Mouse (Mus musculus): ENCODE data around the gene Vapb.

Gene Vapb

DNA sequence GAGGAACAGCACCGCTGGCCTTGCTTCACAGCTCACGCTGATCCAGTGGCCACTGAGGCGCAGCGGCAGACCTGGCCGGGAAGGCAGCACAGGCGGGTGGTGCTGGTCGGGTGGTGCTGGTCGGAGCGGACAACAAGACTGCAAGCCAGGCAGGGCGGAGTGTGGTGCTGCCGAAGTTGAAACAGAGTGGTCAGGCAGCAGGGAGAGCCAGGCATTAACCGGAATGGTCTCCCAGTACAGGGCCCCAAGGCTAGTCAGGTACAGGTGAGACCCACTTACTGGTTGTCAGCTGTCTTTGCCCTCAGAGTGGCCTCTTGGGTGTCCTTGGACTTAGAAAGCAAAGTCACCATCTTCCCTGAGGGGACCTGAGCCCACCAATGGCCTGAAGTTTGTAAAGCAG is 56.7 kb downstream of the Vapb start:
- DNase-seq = no peak

DNA sequence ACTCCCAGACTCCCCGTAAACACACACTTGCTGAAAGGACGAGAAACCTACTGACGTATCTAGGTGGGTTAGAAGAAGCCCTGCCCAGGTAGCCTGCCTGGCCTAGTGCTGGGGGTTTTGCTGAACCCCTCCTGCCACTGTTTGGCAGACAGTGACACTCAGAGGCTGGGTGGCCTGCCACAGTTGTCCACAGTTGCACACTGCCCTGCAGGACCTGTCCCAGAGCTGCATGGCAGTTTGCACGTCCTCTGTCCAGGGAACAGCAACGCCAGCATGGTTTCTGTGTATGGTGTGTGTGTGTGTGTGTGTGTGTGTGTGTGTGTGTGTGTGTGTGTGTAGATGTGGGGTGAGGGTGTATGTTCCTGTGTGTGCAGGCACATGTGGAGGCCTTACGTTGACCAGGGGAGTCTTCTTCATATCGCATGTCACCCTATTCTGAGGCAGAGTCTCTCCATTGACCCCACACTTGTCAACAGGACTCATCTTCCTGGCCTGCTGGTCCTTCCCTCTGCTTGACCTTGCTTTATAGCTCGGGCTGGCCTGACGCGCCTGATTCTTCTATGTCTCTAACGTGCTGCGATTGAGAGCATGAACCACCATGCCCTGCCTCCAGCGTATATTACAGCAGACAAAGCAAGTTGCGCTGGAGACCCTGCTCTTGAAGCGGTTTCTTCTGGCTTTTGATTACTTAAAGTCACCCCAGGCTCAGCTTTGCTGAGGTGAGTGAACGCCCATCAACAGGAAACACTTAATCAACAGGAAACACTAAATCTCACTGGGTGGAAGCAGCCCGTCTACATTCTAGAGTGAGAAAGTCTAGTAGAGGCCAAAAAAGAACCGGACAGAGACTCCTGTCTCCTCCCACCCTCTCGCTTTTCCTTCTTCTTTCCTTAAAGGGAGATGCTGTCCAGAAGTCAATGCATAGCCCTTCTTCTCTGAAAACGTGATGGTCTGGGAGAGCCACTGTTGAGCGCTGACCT is 57.5 kb downstream of the Vapb start:
- no peak for DNase-seq

DNA sequence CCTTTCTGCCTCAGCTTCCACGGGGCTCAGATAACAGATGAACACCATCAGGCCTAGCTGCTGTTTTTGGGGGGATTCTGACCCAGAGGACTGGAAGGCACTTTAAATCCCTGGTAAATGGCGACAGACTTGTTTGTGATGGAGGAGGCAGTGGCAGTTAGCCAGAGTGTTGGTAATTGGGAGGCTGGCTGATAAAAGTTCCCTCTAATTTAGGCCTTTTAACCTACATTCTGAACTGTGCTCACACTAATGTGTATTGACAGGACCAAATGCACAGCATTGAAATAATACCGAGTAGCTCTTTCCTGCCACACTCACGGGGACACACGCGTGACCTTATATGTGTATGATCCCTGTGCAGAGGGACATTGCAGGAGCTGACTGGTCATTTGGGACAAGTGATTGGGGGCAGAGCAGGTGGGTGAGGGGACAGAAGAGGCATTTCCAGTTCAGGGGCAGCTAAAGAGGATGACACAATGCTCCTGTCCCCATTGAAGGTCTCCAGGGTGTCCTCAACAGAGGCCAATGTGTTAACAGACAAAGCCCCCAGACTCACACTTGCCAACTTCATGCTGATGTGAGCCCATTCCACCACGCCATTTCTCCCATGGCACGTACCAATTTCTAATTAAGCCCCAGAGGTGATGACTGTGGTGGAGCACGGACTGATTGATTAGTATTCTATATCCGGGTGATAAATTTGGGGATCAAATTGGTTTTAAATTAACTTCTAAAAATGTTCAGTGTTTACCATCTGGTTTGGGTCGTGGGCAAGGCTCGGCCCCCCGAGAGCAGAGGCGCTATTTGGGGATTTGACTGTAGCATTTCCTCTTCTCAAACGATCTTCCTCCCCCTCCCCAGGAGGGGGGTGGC is 58.7 kb downstream of the Vapb start:
- DNase-seq = no peak

- DNase-seq = no peak
These were observed 59.3 kb downstream of the Vapb start for GRCm38 (mm10) chr2:173796674-173796963.

DNA sequence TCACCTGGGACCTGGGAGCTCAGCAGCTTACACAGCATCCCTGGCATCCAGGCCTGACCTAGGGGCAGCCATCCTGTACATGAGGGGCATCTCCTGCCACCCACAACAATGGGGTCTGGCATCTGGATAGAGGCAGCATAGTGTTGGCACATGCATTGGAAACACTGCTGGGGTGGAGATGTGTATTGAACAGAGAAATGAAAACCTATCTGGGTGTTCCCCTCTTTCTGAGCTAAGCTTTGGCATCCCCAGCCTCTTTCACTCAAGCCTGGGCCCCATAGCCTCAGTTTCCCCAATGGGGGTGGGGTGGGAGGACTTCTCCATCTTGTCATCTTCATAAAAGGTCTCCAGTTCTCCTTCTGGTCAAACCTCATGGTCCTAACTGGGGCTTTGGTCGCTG is 62.2 kb downstream of the Vapb start:
- DNase-seq = no peak

- no peak for DNase-seq
These were observed 63.3 kb downstream of the Vapb start for GRCm38 (mm10) chr2:173800566-173800965.

GRCm38 (mm10) chr2:173801405-173801876 is 64.1 kb downstream of the Vapb start:
- DNase-seq = no peak

DNA sequence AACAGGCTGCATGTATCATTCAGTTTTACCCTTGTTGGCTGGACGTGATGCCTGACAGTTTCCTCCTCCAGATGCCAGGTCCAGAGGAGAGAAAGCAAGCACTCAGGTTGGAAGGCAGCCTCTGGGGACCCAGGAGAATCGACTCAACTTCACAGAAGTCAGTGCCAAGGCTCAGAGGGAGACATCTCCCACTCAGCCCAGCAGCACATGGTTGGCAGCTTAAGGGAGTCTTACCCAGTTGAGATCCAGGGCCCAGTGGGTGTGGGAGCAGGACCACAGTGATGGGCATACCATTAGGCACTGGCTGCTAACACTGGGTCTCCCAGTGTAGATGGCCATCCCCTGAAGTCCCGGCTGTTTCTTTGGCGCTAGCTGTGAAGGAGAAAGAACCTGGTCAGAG is 64.9 kb downstream of the Vapb start:
- no peak for DNase-seq

DNA sequence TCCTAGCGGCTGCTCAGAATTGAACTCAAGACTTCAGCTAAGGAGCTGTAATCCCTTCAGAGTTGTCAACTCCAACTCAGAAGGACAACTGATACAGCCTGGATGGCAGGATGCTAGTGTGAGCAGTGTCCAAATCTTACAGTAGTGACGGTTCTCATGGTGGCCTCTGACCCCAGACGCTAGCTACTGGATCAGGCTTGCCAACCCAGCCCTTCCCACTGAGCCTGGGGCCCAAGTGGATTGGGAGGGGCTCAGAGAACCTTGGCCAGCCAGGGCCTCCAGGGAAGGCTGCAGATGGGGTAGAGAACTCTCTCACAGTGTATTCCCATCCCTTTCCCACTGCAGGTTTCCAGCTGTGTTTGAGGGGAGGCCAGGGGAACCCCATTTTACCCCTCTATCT is 65.6 kb downstream of the Vapb start:
- DNase-seq = no peak

DNA sequence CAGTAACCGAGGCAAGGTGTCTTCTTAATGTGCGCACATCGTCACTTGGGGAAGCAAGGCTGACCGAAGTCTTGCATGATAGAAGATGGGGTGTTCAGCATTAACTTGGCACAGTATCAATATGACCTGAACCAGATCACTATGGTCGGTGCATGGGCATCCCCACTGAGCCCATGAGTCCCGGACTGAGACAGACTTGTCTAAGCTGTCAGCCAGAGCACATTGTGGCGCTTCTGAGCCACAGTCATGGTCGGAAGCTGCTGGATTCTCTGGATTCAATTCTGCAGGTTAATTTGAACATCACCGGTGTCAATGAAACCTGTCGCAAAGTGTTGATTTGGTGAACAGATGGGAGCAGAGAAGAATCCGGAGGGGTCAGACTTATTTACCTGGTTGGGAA is 66.5 kb downstream of the Vapb start:
- no peak for DNase-seq

- DNase-seq = no peak
These were observed 69.3 kb downstream of the Vapb start for GRCm38 (mm10) chr2:173806621-173807020.

DNA sequence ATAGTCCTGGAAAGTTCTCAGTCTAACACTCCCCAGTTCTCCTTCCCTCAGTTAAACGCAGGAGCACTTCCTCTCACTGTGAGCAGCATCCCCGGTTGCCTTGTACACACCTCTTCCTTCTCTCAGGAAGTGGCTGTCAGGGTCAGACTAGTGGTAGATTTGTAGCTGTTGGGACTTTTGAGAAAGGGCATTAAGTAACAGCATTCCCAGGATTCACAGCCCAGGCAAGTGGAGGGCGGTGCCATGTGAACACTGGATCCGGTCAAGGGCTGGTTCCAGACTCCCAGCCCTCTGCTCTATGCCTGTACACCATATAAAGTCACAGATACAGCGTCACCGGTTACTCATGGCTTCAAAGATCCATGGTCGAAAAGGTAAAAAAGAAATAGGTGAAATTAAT is 71.6 kb downstream of the Vapb start:
- no peak for DNase-seq

DNA sequence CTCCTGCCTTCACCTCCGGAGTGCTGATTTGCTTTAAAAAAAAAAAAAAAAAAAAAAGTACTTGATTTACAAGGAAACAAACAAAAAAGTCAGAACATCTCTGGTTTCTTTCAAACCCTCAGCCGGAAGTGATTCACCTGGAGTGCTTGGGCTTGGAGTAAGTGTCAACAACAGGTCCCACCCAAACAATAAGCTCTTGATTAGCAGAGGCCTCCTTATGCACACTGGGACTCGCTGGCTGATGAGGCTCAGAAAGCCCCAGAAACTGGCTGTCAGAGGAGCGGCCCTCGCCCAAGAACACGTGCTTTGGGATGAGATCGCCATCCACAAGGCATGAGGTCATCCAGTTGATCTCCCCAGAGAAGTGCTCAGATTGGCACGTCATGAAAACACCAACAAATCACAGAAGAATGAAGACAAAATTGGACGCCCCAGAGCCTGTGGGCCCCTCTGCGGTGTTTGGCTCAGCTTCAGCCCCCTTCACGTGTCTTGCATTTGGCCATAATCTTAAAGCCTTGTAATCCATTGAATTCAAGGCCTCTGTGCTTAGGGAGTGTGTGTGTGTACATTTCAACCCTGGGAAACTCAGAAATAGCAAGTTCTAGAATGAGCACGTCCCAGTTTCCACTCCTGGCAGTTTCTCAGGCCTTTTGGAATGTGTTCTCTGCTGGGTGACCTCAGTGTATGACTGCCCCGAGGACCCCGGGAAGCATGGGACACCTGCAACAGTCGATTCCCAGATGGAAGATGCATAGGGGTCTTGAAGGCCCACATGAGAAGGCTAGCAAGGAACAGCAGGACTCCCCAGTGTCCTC is 72.9 kb downstream of the Vapb start:
- DNase-seq = no peak

DNA sequence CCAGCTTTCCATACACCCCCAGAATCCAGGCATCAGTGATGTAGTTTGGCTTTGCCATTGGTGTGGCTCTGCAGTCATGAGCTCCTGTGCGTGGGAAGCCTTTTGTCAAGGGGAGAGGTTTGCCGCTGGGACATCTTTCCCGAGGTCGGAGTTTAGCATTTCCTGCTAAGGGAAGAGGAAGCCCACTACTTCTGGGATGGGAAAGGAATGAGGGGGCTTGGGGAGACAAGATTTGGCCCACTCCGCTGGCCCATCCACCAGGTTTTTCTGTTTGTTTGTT is 73.5 kb downstream of the Vapb start:
- DNase-seq = no peak

- no peak for DNase-seq
These were observed 74.5 kb downstream of the Vapb start for GRCm38 (mm10) chr2:173811850-173812249.

DNA sequence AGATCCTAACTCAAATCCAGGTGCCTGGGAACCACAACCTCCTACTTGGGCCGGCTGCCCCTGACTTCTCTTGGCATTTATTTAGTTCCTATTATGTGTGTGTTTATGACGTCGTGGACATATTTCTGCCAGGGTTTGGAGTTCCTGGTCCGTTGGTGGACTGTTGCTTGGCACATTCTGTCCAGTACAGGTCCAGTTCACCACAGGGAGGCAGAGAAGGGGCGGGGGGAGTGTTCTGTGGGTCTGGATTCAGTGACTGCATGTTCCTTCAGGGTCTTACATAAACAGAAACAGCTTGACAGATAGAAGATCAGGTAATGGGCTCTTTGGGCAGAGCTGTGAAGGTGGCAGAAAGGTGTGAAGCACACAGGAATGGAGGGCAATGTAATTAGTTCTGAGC is 75.8 kb downstream of the Vapb start:
- no peak for DNase-seq

GRCm38 (mm10) chr2:173826287-173826686 is 89.0 kb downstream of the Vapb start:
- DNase-seq = no peak

GRCm38 (mm10) chr2:173827228-173827627 is 89.9 kb downstream of the Vapb start:
- no peak for DNase-seq

DNA sequence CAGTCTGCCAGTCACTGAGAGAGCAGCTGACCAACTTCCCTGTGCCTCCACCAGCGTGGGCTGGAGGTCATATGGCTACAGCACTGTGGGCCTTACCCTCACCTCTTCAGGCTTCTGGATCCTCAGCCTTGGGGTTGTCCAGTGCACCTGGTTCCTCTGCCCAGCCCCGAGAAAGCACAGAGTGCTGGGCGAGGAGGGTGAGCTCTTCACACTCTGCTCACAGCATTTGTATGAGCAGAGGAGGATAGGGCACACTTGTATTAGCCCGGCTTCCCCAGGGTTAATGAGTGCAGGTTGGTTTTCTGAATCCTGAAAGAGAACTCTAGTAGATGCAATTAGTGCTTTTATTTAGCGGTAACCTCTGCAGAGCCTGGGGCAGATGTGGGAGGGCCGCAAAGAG is 90.8 kb downstream of the Vapb start:
- no peak for DNase-seq

GRCm38 (mm10) chr2:173832828-173833492 is 95.6 kb downstream of the Vapb start:
- DNase-seq = no peak
